Mouse (Mus musculus): ENCODE measurements around the gene Gm10644.

- TF ChIP-seq CTCF (IDR thresholded peaks at IDR 0.05; ENCODE audit: borderline replicate concordance, control insufficient read depth, extremely low read depth, insufficient read depth, low read length, poor library complexity) (no peak), POLR2A (IDR thresholded peaks at IDR 0.05; ENCODE audit: control insufficient read depth, extremely low read depth, insufficient read depth, low read length, poor library complexity) (no peak)
Measured at GRCm38 (mm10) chr8:83971121-83971520, 16.1 kb upstream of the Gm10644 start.

Measured in thymus, adult 2 months (tissue).